Mouse (Mus musculus): ENCODE results near the gene Ugt1a1. TPM values are rescaled to one million over a fixed set of nuclear protein-coding genes. Genes with fewer than 3 reads are reported as not detected.

The Ugt1a1 gene
- total and polyA plus RNA-seq, 3 experiments: 0.19 TPM; not detected in 2

GRCm38 (mm10) chr1:88258361-88258760 is 46.6 kb downstream of the Ugt1a1 start:
- in situ Hi-C loops (cut with MboI; ENCODE audit: low pct_ligation_motif_present, low pct_unique_long_range_greater_than_20kb, low sequenced_read_pairs): no loop called here
- no peak for TF ChIP-seq NRF1 (IDR thresholded peaks at IDR 0.05; ENCODE audit: low read depth, low read length)
- TF ChIP-seq SIN3A (IDR thresholded peaks at IDR 0.05; ENCODE audit: low read length): no peak

GRCm38 (mm10) chr1:88258881-88259642 is 47.3 kb downstream of the Ugt1a1 start:
- H3K4me2 ChIP-seq (ENCODE audit: insufficient read depth, low read depth, poor library complexity, severe bottlenecking): no peak overlapping the region
- H3K4me3 ChIP-seq (replicated peaks in 1 of 3; ENCODE audit: low read depth in 2 of 3, low read length in 2 of 3, poor library complexity in 1 of 3): no peak overlapping the region
- H3K4me1 ChIP-seq (ENCODE audit: control insufficient read depth in 1 of 2, insufficient read depth in 2 of 2): peaks cover 2 to 29% of the 10 kb centered on the region in 2 experiments; a peak in 3 of 4 replicates
- H3K27ac ChIP-seq (ENCODE audit: insufficient read depth, low read depth): no peak overlapping the region
- no peaks in the 10 kb centered on the region for H3K79me2 ChIP-seq (replicated peaks; ENCODE audit: control insufficient read depth, extremely low read depth, insufficient read depth, poor library complexity, severe bottlenecking)
- peaks cover 6% of the 10 kb centered on the region for H3K27me3 ChIP-seq (replicated peaks)
- no peak for TF ChIP-seq TBP (conservative IDR thresholded peaks at IDR 0.05; ENCODE audit: low read depth, low read length)
- TF ChIP-seq MAFK (IDR thresholded peaks at IDR 0.05; ENCODE audit: insufficient replicate concordance, low read length): no peak
- no peak for TF ChIP-seq POLR2AphosphoS2 (IDR thresholded peaks at IDR 0.05; ENCODE audit: low read depth, low read length)
- TF ChIP-seq ZNF384 (IDR thresholded peaks at IDR 0.05; ENCODE audit: low read depth, low read length): peak; percentile 87
- no peak for TF ChIP-seq UBTF (IDR thresholded peaks at IDR 0.05; ENCODE audit: low read depth, low read length)
- no peak for TF ChIP-seq EP300 (IDR thresholded peaks at IDR 0.05; ENCODE audit: low read length)
- TF ChIP-seq BHLHE40 (IDR thresholded peaks at IDR 0.05; ENCODE audit: low read depth, low read length): no peak
- DNase-seq (ENCODE audit: extremely low read depth): no peak
- peaks cover 42% of the 10 kb centered on the region for H3K9me3 ChIP-seq (replicated peaks; ENCODE audit: low read length)
- peaks cover 15 to 43% of the 10 kb centered on the region in 2 experiments for H3K36me3 ChIP-seq (replicated peaks in 1 of 2; ENCODE audit: control insufficient read depth in 1 of 2, insufficient read depth in 1 of 2, low read length in 1 of 2)
- H3K9ac ChIP-seq (ENCODE audit: insufficient read depth, low read depth): no peak overlapping the region
- in situ Hi-C loops (cut with MboI; ENCODE audit: low pct_ligation_motif_present, low pct_unique_long_range_greater_than_20kb, low sequenced_read_pairs) (no loop called here), dilution Hi-C loops (cut with MboI; ENCODE audit: extremely low pct_ligation_motif_present, extremely low pct_unique_long_range_greater_than_20kb, low sequenced_read_pairs) (no loop called here)

More at GRCm38 (mm10) chr1:88258361-88258760, 46.6 kb downstream of the Ugt1a1 start:
- Histone ChIP-seq H3K9ac (ENCODE audit: insufficient read depth, low read depth) (no peak overlapping the region), H3K4me2 (ENCODE audit: insufficient read depth, low read depth, poor library complexity, severe bottlenecking) (no peak overlapping the region), H3K36me3 (replicated peaks in 1 of 2; ENCODE audit: control insufficient read depth in 1 of 2, insufficient read depth in 1 of 2, low read length in 1 of 2) (peaks cover 8 to 36% of the 10 kb centered on the region in 2 experiments), H3K9me3 (replicated peaks; ENCODE audit: low read length) (peaks cover 43% of the 10 kb centered on the region), H3K27me3 (replicated peaks) (peaks cover 6% of the 10 kb centered on the region), H3K4me1 (ENCODE audit: control insufficient read depth in 1 of 2, insufficient read depth in 2 of 2) (peaks cover 2 to 29% of the 10 kb centered on the region in 2 experiments; a peak in 3 of 4 replicates), H3K4me3 (replicated peaks in 1 of 3; ENCODE audit: low read depth in 2 of 3, low read length in 2 of 3, poor library complexity in 1 of 3) (no peak overlapping the region), H3K79me2 (replicated peaks; ENCODE audit: control insufficient read depth, extremely low read depth, insufficient read depth, poor library complexity, severe bottlenecking) (no peaks in the 10 kb centered on the region), H3K27ac (ENCODE audit: insufficient read depth, low read depth) (no peak overlapping the region)
- no peak for DNase-seq (ENCODE audit: extremely low read depth)
- dilution Hi-C loops (cut with MboI; ENCODE audit: extremely low pct_ligation_motif_present, extremely low pct_unique_long_range_greater_than_20kb, low sequenced_read_pairs): no loop called here

GRCm38 (mm10) chr1:88259643-88260024 is 47.9 kb downstream of the Ugt1a1 start:
- Histone ChIP-seq H3K79me2 (replicated peaks; ENCODE audit: control insufficient read depth, extremely low read depth, insufficient read depth, poor library complexity, severe bottlenecking) (no peaks in the 10 kb centered on the region), H3K9ac (ENCODE audit: insufficient read depth, low read depth) (no peak overlapping the region), H3K4me1 (ENCODE audit: control insufficient read depth in 1 of 2, insufficient read depth in 2 of 2) (peaks cover 2 to 29% of the 10 kb centered on the region in 2 experiments; a peak in 3 of 4 replicates), H3K27me3 (replicated peaks) (peaks cover 4% of the 10 kb centered on the region), H3K27ac (ENCODE audit: insufficient read depth, low read depth) (no peak overlapping the region), H3K4me2 (ENCODE audit: insufficient read depth, low read depth, poor library complexity, severe bottlenecking) (no peak overlapping the region), H3K4me3 (replicated peaks in 1 of 3; ENCODE audit: low read depth in 2 of 3, low read length in 2 of 3, poor library complexity in 1 of 3) (no peak overlapping the region), H3K36me3 (replicated peaks in 1 of 2; ENCODE audit: control insufficient read depth in 1 of 2, insufficient read depth in 1 of 2, low read length in 1 of 2) (peaks cover 21 to 49% of the 10 kb centered on the region in 2 experiments), H3K9me3 (replicated peaks; ENCODE audit: low read length) (peaks cover 40% of the 10 kb centered on the region)
- in situ Hi-C loops (cut with MboI; ENCODE audit: low pct_ligation_motif_present, low pct_unique_long_range_greater_than_20kb, low sequenced_read_pairs): no loop called here
- DNase-seq (ENCODE audit: extremely low read depth): no peak
- TF ChIP-seq UBTF (IDR thresholded peaks at IDR 0.05; ENCODE audit: low read depth, low read length) (no peak), ELF1 (IDR thresholded peaks at IDR 0.05; ENCODE audit: low read depth, low read length) (no peak), ZKSCAN1 (IDR thresholded peaks at IDR 0.05; ENCODE audit: borderline replicate concordance, low read depth, low read length) (no peak), JUND (conservative IDR thresholded peaks at IDR 0.05; ENCODE audit: low read depth, low read length) (no peak), POLR2AphosphoS2 (IDR thresholded peaks at IDR 0.05; ENCODE audit: low read depth, low read length) (no peak), MAFK (IDR thresholded peaks at IDR 0.05; ENCODE audit: insufficient replicate concordance, low read length) (no peak), GABPA (IDR thresholded peaks at IDR 0.05; ENCODE audit: insufficient replicate concordance, low read depth, low read length) (no peak), RCOR1 (conservative IDR thresholded peaks at IDR 0.05; ENCODE audit: low read depth, low read length) (no peak), IRF4 (IDR thresholded peaks at IDR 0.05; ENCODE audit: low read depth, low read length) (no peak), PAX5 (IDR thresholded peaks at IDR 0.05; ENCODE audit: low read length) (no peak), MAZ (IDR thresholded peaks at IDR 0.05; ENCODE audit: low read depth, low read length) (no peak), CHD1 (IDR thresholded peaks at IDR 0.05; ENCODE audit: low read depth, low read length) (no peak), MXI1 (IDR thresholded peaks at IDR 0.05; ENCODE audit: low read depth, low read length) (no peak), BHLHE40 (IDR thresholded peaks at IDR 0.05; ENCODE audit: low read depth, low read length) (no peak), HCFC1 (IDR thresholded peaks at IDR 0.05; ENCODE audit: low read depth, low read length) (no peak), MAX (IDR thresholded peaks at IDR 0.05; ENCODE audit: low read length) (no peak), MYC (IDR thresholded peaks at IDR 0.05; ENCODE audit: low read depth, low read length) (no peak), NRF1 (IDR thresholded peaks at IDR 0.05; ENCODE audit: low read depth, low read length) (no peak)
- dilution Hi-C loops (cut with MboI; ENCODE audit: extremely low pct_ligation_motif_present, extremely low pct_unique_long_range_greater_than_20kb, low sequenced_read_pairs): no loop called here

Measured in CH12.LX (cell line).